Mouse (Mus musculus): ENCODE measurements at regions not wholly inside any gene's neighbourhood (a gene's known extent, or its start where the extent isn't known, plus 50 kb on each side); places are given as distances from the start of the nearest gene placed in this dataset.

DNA sequence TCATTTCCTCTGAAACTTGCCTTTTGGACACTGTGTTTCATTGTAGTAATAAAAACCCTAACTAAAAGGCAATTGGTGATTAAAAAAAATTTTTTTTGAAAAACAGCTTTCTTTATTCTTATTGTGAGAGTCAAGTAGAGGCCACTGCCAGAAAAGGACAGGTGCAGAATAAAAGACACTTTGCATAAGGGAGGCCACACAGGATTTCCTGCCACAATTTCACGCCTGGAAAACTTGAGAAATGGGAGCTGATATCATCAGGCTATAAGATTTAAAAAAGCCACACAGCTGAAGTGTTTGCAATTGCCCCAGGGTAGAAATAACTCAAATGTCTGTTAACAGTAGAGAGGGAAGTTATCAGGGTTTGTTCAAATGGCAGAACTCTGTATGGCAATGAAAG is 76.6 kb upstream of the Plxnc1 start:
- TF ChIP-seq CTCF (IDR thresholded peaks at IDR 0.05; ENCODE audit: borderline replicate concordance, control insufficient read depth, extremely low read depth, insufficient read depth, low read length, poor library complexity) (no peak), POLR2A (IDR thresholded peaks at IDR 0.05; ENCODE audit: control insufficient read depth, extremely low read depth, insufficient read depth, low read length, poor library complexity) (no peak)

Data from thymus, adult 2 months (tissue).